Comparison of ENCODE assay signal across 8 mouse cellular contexts in the genomic region with DNA sequence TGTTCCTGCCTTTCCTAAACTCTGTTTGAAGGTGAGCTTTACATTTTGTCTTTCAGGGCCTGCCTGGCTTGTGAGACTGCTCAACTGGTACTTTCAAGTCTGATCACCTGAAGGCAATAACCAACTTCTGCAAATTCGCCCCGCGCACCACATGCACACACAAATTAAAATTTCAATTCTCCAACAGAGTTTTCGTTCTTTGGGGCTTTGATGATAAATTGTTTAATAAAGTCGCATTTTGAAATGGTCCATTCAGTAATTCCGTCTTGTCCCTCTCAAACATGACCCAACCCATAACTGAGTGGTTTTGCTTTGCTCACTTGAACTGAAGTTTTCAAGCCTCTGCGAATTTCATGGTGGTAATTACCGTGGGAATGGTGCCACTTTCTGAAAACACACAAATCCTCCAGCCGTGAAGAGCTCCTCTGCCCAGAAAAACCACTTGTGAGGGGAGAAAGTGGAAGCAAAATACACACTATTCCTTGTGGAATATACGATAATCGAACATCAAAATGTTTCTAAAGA. TPM values are rescaled to one million over a fixed set of nuclear protein-coding genes. Genes with fewer than 3 reads are reported as not detected.
DNase-seq lines count a peak whose midpoint lies in the region; ATAC-seq lines count a peak whose summit lies in the region.

No protein-coding gene starts in this region.

- no peaks in the 10 kb centered on the region for H3K9me3 ChIP-seq in embryonic facial prominence, embryonic 12.5 days
- H3K9me3 ChIP-seq in limb, embryonic 12.5 days = no peaks in the 10 kb centered on the region
- H3K9me3 ChIP-seq in neural tube, embryonic 14.5 days (ENCODE audit: control insufficient read depth, low read length) = no peaks in the 10 kb centered on the region

- no peaks in the 10 kb centered on the region for H3K36me3 ChIP-seq in embryonic facial prominence, embryonic 12.5 days
- peaks cover 7% of the 10 kb centered on the region; the same call in 1 of the 2 replicates for H3K36me3 ChIP-seq in limb, embryonic 12.5 days
- no peaks in the 10 kb centered on the region for H3K36me3 ChIP-seq in neural tube, embryonic 14.5 days (ENCODE audit: control insufficient read depth, insufficient read depth, low read length)

- H3K9ac ChIP-seq in embryonic facial prominence, embryonic 12.5 days = peak overlapping the region; percentile 98
- peak overlapping the region; percentile 97 for H3K9ac ChIP-seq in limb, embryonic 12.5 days (replicated peaks)
- peak overlapping the region; percentile 78; the same call in 1 of the 2 replicates for H3K9ac ChIP-seq in neural tube, embryonic 14.5 days (replicated peaks; ENCODE audit: low read depth, low read length)

- peak; percentile 7 for DNase-seq in left cerebral cortex, postnatal 4 days
- DNase-seq in left cerebral cortex, adult 11 months (ENCODE audit: low spot score) = no peak
- DNase-seq in right cerebral cortex, postnatal 36 days (ENCODE audit: low spot score in 2 of 2) = no peak
- DNase-seq in right cerebral cortex, postnatal 14 days = no peak
- no peak for DNase-seq in left cerebral cortex, postnatal 36 days (ENCODE audit: low spot score in 2 of 2)

- H3K27ac ChIP-seq in embryonic facial prominence, embryonic 12.5 days = peak overlapping the region; percentile 94
- peak overlapping the region; percentile 97 for H3K27ac ChIP-seq in limb, embryonic 12.5 days
- no peak overlapping the region for H3K27ac ChIP-seq in neural tube, embryonic 14.5 days (ENCODE audit: low read depth, low read length)

- intact Hi-C loops in left cerebral cortex, postnatal 4 days (cut with DNase I) = no loop called here
- intact Hi-C loops in left cerebral cortex, postnatal 36 days (cut with DNase I) = loop anchor here (5.0 kb wide), 1 partner anchor 155 kb away; the partner anchor contains the start of gene Dennd5b

- no peak for ATAC-seq in embryonic facial prominence, embryonic 12.5 days (ENCODE audit: insufficient number of reproducible peaks, insufficient read depth, low FRiP score, low TSS enrichment)
- ATAC-seq in limb, embryonic 12.5 days (ENCODE audit: insufficient number of reproducible peaks, insufficient read depth, low FRiP score, low TSS enrichment, low read depth) = no peak
- ATAC-seq in neural tube, embryonic 14.5 days (ENCODE audit: low read depth) = no peak

- H3K4me2 ChIP-seq in embryonic facial prominence, embryonic 12.5 days (replicated peaks) = peak overlapping the region; percentile 57
- H3K4me2 ChIP-seq in limb, embryonic 12.5 days = peak overlapping the region; percentile 60
- H3K4me2 ChIP-seq in neural tube, embryonic 14.5 days (ENCODE audit: low read depth, low read length) = peak overlapping the region; percentile 76

- H3K4me1 ChIP-seq in embryonic facial prominence, embryonic 12.5 days = peaks cover 10% of the 10 kb centered on the region; the same call in 1 of the 2 replicates
- H3K4me1 ChIP-seq in limb, embryonic 12.5 days (replicated peaks) = peaks cover 13% of the 10 kb centered on the region; the same call in 1 of the 2 replicates
- peaks cover 9% of the 10 kb centered on the region; the same call in 1 of the 2 replicates for H3K4me1 ChIP-seq in neural tube, embryonic 14.5 days (ENCODE audit: control insufficient read depth, insufficient read depth, low read length)

- 33% methylated on average over 11 of the region's 11 CpGs for WGBS in embryonic facial prominence, embryonic 12.5 days
- WGBS in limb, embryonic 12.5 days = 38% methylated on average over 11 of the region's 11 CpGs
- WGBS in neural tube, embryonic 14.5 days = 22% methylated on average over 11 of the region's 11 CpGs

- H3K27me3 ChIP-seq in embryonic facial prominence, embryonic 12.5 days = no peaks in the 10 kb centered on the region
- H3K27me3 ChIP-seq in limb, embryonic 12.5 days = no peaks in the 10 kb centered on the region
- H3K27me3 ChIP-seq in neural tube, embryonic 14.5 days (ENCODE audit: control insufficient read depth, insufficient read depth, low read length) = no peaks in the 10 kb centered on the region

- peak overlapping the region; percentile 87 for H3K4me3 ChIP-seq in embryonic facial prominence, embryonic 12.5 days
- peak overlapping the region; percentile 91 for H3K4me3 ChIP-seq in limb, embryonic 12.5 days (replicated peaks)
- H3K4me3 ChIP-seq in neural tube, embryonic 14.5 days (ENCODE audit: low read depth, low read length) = peak overlapping the region; percentile 90

RNA-seq across cellular contexts. Expression of gene Sinhcaf, which starts 0.7 kb away (rescaled TPM):
- total RNA-seq in left cerebral cortex, postnatal 4 days (2021) = 1 to 10 TPM; 8.2 to 9.6 TPM
- polyA plus RNA-seq in embryonic facial prominence, embryonic 12.5 days (2016; fragmentation: Nextera tagmentation; extraction: Ambion mirVana) = 143 and 147 TPM in 2 replicates
- 152 and 167 TPM in 2 replicates for polyA plus RNA-seq in limb, embryonic 12.5 days (2016; fragmentation: Nextera tagmentation; extraction: Ambion mirVana)
- polyA plus RNA-seq in neural tube, embryonic 14.5 days (2014; fragmentation: Nextera tagmentation; extraction: Ambion mirVana) = 35.5 and 56.0 TPM in 2 replicates
- 1 to 10 TPM; 1.3 to 3.2 TPM for total RNA-seq in left cerebral cortex, postnatal 36 days (2021)

RNA-seq across cellular contexts. Expression of gene Caprin2, which starts 50.9 kb away (rescaled TPM):
- total RNA-seq in left cerebral cortex, postnatal 4 days (2021) = 10 to 100 TPM in 1 of 2 experiments, 1 to 10 TPM in 1; 9.5 to 11.5 TPM
- 21.0 and 21.2 TPM in 2 replicates for polyA plus RNA-seq in embryonic facial prominence, embryonic 12.5 days (2016; fragmentation: Nextera tagmentation; extraction: Ambion mirVana)
- polyA plus RNA-seq in limb, embryonic 12.5 days (2016; fragmentation: Nextera tagmentation; extraction: Ambion mirVana) = 18.1 and 20.5 TPM in 2 replicates
- polyA plus RNA-seq in neural tube, embryonic 14.5 days (2014; fragmentation: Nextera tagmentation; extraction: Ambion mirVana) = 9.1 and 10.2 TPM in 2 replicates
- 1 to 10 TPM; 7.2 to 7.6 TPM for total RNA-seq in left cerebral cortex, postnatal 36 days (2021)
